Mouse (Mus musculus): ENCODE measurements around the gene Pipox. TPM values are rescaled to one million over a fixed set of nuclear protein-coding genes. Genes with fewer than 3 reads are reported as not detected.

Pipox gene
- total RNA-seq, 2 experiments from 2014 or later = 1.5 to 3.7 TPM

DNA sequence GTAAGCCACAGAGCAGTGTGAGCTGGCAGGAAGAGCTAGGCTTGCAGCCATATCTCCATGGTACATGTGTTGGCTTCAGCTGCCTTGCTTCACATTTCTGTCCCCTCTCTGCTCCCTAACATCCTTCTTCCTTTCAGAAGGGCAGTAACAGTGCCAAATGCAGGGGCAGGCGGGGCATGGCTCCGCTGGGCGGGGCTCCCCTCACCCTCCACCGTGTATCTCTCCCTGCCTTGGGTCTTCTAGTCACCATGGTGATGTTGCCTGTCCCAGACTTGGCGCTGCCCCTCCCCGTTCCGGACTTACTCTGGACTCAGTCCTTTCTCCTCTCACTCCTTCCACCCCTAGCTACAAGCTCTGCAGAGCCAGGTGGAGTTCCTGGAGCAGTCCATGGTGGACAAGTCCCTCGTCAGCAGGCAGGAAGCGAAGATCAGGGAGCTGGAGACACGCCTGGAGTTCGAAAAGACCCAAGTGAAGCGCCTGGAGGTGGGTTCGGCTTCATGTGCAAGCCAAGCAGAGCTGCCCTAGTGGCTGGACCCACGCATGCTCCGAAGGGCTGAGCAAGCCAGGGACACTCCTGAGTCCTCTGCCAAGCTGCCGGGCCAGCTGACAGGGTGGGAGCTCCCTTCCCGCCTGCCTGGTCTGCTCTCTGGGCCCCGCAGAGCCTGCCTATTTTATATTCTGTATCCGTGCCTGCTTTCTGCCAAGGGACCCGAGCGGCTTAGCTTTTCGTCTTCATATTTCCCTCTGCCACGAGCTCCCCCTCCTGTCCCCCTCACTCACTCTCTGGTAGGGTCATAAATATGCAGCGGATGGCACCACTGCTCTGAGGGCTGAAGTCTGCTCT is 43.3 kb downstream of the Pipox start:
- DNase-seq = peak; percentile 90
- intact Hi-C loops (cut with DNase I) = loop anchor here (10.0 kb wide), 1 partner anchor 114 kb away; no protein-coding TSS in a partner anchor

DNA sequence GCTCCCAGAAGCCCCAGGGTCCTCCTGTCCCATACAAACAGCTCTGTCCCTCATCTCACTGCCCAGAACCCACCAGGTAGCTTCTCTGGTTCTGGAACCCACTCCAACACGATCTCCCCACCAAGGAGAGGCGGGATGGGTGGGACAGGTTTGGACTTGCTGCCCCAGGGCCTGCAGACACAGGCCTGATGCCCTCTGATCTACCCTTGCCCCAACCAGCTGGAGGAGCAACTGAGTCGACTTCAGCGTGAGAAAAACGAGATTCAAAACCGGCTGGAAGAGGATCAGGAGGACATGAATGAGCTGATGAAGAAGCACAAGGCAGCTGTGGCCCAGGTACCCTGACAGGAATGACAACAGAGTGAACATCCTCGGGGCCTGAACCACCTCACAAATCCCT is 44.7 kb downstream of the Pipox start:
- no peak for DNase-seq
- intact Hi-C loops (cut with DNase I) = no loop called here

DNA sequence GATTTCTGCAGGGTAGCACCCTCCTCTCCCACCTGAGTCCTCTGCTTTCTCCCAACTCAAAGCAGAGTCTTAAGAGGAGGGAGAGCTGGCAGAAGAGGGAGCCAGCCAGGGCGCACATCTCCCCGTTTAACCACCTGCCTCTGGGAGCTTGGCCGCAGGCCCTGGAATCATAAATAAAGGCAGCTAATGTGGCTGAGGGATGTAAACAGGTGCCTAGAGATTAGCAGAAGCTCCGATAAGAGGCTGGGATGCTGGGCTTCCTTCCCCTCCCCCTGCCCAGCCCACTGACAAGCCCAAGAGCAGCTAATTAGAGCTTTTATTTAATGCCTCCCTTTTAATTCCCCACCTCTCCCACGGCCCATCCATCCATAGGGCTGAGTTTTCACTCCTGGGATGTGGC is 45.8 kb downstream of the Pipox start:
- DNase-seq = no peak
- intact Hi-C loops (cut with DNase I) = no loop called here

DNA sequence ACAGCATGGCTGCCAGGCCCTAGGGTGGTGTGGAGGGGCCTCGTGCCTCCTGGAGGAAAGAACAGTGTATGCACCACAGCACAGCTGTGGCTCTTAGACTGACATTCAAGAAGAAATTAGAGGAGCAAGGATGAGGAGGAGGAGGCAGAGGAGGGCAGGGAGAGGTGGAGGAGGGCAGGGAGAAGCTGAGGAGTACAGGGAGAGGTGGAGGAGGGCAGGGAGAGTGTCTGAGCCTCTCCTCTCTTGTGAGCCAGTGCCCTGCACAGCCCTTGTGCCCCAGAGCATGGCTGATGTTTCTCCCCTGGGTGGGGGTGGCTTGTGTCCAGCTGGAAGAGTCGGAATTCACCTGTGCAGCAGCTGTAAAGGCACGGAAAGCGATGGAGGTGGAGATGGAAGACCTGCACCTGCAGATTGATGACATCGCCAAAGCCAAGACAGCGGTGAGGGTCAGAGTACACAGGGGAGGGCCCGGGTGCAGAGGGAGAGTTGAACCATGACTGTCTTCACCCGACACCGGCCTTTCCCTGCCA is 46.2 kb downstream of the Pipox start:
- no peak for DNase-seq
- intact Hi-C loops (cut with DNase I) = no loop called here

DNA sequence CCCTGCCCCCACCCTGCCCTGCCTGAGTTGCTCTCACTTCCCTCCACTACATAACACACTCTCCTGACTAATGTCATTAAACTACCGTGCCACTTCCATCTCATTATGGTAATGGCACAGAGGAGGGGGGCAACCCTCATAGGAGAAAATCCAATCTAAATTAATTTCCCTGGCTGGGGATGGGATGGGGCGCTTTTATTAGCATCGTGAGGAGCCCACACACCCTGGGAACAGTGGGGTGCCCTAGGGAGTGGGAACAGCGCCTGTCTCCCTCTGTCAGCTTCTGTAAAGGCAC is 50.0 kb downstream of the Pipox start:
- intact Hi-C loops (cut with DNase I) = no loop called here
- no peak for DNase-seq

DNA sequence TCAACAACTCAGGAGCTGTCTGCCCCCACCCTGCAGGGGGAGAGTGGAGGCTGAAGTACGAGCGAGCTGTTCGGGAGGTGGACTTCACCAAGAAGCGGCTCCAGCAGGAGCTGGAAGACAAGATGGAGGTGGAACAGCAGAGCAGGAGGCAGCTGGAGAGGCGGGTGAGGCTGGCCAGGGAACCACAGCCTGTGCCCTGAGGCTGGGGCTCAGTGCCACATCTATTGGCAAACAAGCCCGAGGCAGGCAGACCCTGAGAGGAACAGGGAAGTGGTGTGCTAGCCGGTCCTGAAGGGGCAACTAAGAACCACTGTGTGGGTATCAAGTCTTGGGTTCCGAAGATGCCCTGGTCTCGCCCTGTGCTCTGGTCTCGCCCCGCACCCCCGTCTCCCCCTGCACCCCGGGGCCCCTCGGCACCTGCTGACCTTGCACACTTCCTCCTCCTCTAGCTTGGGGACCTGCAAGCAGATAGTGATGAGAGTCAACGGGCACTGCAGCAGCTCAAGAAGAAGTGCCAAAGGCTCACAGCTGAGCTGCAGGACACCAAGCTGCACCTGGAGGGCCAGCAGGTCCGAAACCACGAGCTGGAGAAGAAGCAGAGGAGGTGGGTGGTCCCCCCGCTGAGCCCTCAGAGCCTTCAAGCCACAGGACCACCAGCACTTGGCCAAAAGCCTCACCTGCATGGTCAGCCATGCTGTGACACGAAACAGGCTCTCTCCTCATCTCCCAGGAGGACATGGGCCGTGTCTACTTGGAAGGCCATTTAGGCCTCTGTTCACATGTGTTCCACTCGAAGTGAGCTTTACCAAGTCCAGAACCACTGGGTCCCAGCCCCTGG is 50.6 kb downstream of the Pipox start:
- intact Hi-C loops (cut with DNase I) = no loop called here
- no peak for DNase-seq

DNA sequence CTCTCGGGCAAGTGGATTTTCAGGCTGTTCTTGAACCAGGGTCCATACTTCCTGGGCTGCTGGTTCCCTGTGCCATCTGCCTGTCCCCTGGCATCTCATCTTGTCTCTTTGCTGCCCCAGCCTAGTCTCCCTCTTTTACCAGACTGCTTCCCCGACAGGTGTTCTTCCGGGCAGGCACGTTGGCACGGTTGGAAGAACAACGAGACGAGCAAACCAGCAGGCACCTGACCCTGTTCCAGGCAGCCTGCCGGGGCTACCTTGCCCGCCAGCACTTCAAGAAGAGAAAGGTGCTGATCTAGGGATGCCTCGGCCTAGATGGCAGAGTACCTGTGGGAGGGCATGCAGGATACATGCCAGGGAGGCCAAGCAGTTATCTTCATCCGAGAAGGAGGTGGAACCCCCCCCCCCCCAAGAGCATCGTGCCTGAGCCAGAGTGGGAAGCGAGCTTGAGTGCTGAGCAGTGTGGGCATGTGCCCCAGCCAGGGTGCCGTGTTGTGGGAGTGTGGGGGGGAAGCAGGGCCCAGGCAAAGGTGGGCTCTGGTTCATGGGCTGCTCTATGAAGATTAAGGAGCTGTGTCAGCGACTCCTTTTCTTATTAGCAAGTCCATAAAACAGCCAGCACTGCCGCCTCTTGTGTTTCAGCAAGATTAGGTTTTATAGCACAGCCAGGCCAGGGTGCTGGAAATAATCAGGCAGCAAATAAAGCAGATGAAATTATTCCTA is 53.2 kb downstream of the Pipox start:
- DNase-seq = no peak
- intact Hi-C loops (cut with DNase I) = no loop called here

DNA sequence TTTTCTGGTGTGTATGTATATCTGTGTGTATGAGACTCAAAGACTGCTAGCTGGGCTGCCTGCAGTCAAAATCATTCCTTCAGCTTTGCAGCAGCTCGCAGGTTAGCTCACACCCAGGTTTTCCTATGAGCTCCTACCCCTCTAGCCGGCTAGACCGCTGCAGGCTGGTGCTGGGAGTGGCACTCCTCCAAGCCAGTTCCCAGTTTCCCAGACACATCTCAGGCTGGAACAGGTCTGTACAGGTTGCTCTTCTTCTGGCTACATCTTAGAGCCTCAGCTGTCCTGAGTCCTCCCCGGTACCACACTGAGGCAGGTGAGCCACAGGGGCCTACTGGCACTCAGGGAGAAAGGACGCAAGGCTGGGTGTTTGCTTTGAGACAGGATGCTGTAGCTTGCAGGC is 56.0 kb downstream of the Pipox start:
- intact Hi-C loops (cut with DNase I) = no loop called here
- DNase-seq = no peak

DNA sequence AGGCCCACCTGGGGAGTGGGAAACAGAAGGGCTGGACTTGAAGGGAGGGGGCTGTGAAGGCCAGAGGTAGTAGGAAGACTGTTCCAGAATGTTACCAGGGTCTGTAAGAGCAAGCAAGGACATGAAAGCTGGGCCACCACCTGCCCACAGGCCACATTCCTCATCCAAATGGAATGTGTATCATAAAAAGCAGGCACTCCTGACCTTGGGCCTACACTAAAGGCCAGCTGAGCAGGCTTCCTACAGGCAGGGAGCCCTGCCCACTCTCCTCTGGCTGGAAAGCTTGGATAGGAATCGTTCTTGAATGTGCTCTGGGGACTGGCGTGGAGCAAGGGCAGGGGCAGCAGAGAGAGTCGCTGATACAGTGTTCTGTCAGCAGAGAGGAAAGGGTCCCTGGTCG is 57.1 kb downstream of the Pipox start:
- no peak for DNase-seq
- intact Hi-C loops (cut with DNase I) = no loop called here

DNA sequence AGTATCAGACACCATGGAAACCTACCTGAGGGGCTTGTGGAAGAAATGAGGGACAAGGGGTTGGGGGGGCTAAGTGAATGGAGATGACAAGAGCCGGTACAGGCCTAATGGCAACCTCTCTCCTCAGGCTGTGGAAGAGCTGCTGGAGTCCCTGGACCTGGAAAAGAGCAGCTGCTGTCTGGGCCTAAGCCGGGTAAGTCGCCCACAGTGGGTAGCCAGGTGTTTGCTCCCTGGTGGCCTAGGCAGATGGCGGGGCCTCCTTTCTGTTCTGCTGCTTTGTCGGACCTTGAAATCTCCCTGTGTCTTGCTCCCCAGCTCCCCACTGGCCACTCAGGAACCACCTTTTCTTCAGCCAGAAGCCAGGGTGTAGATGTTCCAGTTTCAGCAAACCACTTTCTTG is 57.6 kb downstream of the Pipox start:
- no peak for DNase-seq
- intact Hi-C loops (cut with DNase I) = no loop called here

DNA sequence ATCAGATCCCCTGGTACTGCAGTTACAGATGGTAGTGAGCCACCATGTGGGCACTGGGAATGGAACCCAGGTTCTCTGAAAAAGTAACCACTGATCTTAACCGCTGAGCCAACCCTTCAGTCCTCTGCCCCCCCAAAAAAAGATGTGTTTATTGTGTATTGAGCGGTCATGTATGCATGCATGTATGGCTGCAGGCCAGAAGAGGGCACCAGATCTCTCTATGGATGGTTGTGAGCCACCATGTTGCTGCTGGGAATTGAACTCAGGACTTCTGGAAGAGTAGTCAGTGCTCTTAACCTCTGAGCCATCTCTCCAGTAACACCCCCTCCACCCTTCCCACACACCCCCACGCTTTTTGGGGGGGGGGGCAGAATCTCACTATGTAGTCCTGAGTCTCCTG is 58.8 kb downstream of the Pipox start:
- no peak for DNase-seq
- intact Hi-C loops (cut with DNase I) = no loop called here

DNA sequence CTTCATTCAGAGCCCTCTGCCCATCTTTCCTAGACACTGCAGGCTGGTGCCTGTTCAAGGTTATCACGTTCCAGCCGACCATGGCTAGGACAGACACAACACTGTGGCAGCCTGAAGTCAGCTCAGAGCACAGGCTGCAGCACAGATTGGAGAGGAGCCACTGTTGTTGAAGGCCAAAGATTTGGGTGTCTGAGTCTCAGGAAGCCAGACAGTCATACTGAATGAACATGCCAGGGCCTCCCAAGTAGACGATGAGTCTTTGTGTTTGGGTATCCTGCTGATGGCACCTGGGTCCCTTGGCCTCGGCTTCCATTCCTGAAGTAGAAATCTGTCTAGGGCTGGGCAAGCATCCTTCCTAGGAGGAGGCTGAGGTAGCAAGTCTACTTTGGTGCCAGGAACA is 61.4 kb downstream of the Pipox start:
- intact Hi-C loops (cut with DNase I) = no loop called here

DNA sequence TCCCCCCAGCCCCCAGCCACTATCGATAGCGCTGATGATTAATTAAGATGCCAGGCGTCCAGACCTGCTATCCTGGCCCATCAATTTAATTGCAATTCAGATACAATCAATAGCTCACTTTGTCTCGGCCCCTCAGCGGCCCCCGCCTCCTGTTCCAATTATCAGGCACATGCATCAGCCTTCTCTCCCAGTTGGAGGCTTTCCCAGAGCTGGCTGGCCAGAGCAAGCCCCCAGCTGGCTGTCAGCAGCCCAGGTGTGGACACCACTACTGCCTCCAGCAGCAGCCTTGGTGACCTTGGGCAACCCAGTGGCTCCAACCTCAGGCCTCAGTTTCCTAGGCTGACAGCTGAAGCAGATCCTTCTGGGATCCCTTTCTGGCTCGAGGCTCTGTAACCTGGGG is 63.0 kb downstream of the Pipox start:
- DNase-seq = no peak
- intact Hi-C loops (cut with DNase I) = no loop called here

More for the DNA sequence above, 61.4 kb downstream of the Pipox start:
- DNase-seq = peak; percentile 65

Other genes with a start within 250 kb of the Pipox start
- 10 to 100 TPM; 74.1 to 76.0 TPM for gene Nufip2, start 207.9 kb downstream of the Pipox start, total RNA-seq (2021)
- gene Cryba1, start 168.8 kb downstream of the Pipox start, total RNA-seq (2021) = under 1 TPM; 0.26 to 0.52 TPM
- gene Myo18a, start 130.8 kb downstream of the Pipox start, total RNA-seq (2021) = 100 to 1,000 TPM; 146 to 151 TPM
- gene Gm10277, start 106.3 kb downstream of the Pipox start, total RNA-seq (2021) = not detected
- 100 to 1,000 TPM; 246 to 287 TPM for gene Sez6, start 36.7 kb upstream of the Pipox start, total RNA-seq (2021)
- gene Phf12, start 88.7 kb upstream of the Pipox start, total RNA-seq (2021) = 10 to 100 TPM; 62.0 to 63.9 TPM
- gene Dhrs13, start 138.2 kb upstream of the Pipox start, total RNA-seq (2021) = 10 to 100 TPM; 29.1 to 33.5 TPM
- gene Flot2, start 143.8 kb upstream of the Pipox start, total RNA-seq (2021) = 100 to 1,000 TPM; 108 to 109 TPM
- gene Eral1, start 186.3 kb upstream of the Pipox start, total RNA-seq (2021) = 10 to 100 TPM; 20.0 to 21.0 TPM
- gene Fam222b, start 200.6 kb upstream of the Pipox start, total RNA-seq (2021) = 10 to 100 TPM; 26.9 TPM

Data from left cerebral cortex, postnatal 4 days (tissue).